Mouse (Mus musculus): ENCODE measurements around the gene Gcn1l1.

Gene Gcn1l1

DNA sequence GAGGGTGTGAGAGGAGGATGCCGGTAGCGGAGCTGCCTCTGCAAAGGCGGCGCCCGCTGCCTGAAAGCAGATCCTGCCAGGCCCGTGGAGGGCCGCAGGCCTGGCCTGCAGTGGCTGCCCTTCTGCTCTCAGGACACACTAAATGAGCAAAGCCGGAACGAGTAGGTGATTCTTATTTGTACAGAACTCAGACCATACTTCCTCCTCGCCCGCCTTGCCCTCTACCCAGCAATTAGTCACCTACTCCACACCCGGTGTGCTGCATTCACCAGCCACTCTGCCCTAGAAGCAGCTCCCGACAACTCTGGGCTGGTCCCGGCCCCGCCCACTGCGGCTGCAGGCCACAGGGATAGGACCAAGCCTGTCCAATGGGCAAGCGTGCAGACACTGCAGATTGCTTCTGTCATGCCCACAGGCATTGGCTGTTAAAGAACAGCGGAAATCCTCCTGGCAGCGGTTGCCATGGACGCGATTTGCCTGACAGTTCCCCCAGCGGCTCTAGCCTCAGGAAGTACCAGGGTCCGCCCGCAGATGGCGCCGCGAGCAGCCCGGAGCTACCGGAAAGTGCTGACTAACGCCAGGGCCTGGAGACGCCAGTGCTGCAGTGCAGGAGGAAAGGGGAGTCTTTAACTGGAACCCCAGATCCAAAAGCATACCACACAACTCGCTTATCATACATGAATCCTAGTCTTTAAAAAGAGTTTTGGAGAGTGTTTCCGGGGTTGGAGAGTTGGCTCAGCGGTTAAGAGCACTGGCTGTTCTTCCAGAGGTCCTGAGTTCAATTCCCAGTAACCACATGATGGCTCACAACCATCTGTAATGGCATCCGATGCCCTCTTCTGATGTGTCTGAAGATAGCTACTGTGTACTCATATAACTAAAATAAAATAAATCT is 87.9 kb downstream of the Gcn1l1 start:
- in situ Hi-C loops (cut with MboI, MseI) = loop anchor here (10.0 kb wide), 2 partner anchors 82 to 192 kb away; partner anchors contain the start of genes Bicdl1 and Cit

DNA sequence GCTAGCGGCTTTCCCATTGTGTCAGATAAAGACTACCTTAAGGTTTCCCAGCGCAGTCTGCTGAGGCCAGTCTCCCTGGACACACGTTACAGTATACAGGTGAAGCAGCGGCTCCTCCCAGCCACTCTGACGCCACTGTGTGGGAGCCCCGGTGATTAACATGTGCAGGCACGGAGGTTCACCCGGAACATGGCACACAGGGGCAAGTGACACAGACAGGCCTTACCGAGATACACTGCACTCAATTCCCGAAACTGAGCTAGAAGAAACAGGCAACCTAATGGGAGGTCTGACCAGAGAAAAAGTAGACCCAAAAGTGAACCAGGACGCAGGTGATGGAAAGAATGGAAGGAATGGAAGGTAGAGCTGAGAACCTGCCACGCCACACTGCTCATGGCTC is 88.7 kb downstream of the Gcn1l1 start:
- in situ Hi-C loops (cut with MboI, MseI) = loop anchor here (10.0 kb wide), 2 partner anchors 81 to 191 kb away; partner anchors contain the start of genes Bicdl1 and Cit

DNA sequence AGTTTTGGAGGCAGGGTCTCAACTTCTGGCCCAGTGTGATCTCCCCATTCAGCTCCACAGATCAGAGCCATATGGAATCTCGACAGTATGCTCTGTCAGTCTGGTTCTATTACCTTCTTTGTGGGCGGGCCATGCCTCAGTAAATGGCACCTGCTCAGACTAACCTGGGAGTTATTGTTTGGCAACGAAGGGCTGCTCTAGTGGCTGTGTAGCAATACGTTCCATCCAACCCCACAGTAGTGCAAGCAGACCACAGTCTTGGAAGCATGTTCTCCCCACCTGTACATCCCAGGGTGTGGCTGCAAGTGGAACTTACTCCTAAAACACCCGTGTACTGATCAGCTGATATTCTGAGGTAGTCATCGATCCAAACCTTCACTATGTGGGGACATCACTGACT is 91.6 kb downstream of the Gcn1l1 start:
- in situ Hi-C loops (cut with MboI, MseI) = loop anchor here (10.0 kb wide), 2 partner anchors 78 to 188 kb away; partner anchors contain the start of genes Bicdl1 and Cit

GRCm38 (mm10) chr5:115657234-115657633 is 92.2 kb downstream of the Gcn1l1 start:
- in situ Hi-C loops (cut with MboI, MseI) = loop anchor here (10.0 kb wide), 2 partner anchors 78 to 188 kb away; partner anchors contain the start of genes Bicdl1 and Cit

DNA sequence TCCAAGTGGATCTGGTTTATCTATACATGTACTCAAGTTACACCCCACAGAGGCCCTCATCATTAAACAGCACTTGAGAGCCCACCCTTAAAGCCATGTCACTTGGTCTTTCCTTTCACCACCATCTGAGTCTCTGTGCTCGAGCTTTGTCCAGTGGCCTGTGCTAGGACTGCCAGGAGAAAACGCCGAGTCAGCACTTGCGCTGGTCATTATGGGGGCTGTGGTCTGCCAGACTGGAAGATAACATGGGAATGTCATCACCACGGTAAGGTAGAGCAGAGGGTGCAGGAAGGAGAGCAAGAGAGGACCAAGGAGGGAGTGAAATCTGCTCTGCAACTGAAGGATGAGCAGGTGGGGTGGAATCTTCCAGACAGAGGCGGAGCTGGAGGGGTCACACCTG is 93.3 kb downstream of the Gcn1l1 start:
- in situ Hi-C loops (cut with MboI, MseI) = loop anchor here (10.0 kb wide), 2 partner anchors 76 to 186 kb away; partner anchors contain the start of genes Bicdl1 and Cit

DNA sequence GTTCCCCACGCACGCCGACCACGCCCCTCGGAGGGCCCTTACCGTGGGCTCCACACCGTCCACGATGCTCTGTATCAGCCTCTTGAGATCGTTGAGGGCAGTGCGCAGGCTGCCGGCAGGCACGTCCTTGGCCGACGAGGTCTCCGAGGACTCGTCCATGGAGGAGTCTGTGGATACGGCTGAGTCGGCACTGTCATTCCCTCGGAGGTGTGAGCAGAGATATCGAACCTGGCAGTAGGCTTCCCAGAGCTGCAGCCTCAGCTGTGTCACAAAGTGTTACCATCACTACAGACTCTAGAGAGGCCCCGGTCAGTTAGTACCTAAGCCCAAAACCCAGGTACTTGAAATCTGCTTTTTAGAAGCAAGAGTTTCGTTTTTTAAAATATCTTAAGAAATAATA is 97.6 kb downstream of the Gcn1l1 start:
- in situ Hi-C loops (cut with MboI, MseI) = loop anchor here (10.0 kb wide), 1 partner anchor 1648 kb away; no protein-coding TSS in a partner anchor

- in situ Hi-C loops (cut with MboI, MseI) = loop anchor here (10.0 kb wide), 1 partner anchor 1652 kb away; no protein-coding TSS in a partner anchor
Measured at GRCm38 (mm10) chr5:115666366-115667065, 101.5 kb downstream of the Gcn1l1 start.

- in situ Hi-C loops (cut with MboI, MseI) = loop anchor here (10.0 kb wide), 1 partner anchor 1652 kb away; no protein-coding TSS in a partner anchor
Measured at GRCm38 (mm10) chr5:115667210-115667609, 102.2 kb downstream of the Gcn1l1 start.

- in situ Hi-C loops (cut with MboI, MseI) = loop anchor here (10.0 kb wide), 1 partner anchor 1653 kb away; no protein-coding TSS in a partner anchor
Measured at GRCm38 (mm10) chr5:115667894-115668293, 102.8 kb downstream of the Gcn1l1 start.

DNA sequence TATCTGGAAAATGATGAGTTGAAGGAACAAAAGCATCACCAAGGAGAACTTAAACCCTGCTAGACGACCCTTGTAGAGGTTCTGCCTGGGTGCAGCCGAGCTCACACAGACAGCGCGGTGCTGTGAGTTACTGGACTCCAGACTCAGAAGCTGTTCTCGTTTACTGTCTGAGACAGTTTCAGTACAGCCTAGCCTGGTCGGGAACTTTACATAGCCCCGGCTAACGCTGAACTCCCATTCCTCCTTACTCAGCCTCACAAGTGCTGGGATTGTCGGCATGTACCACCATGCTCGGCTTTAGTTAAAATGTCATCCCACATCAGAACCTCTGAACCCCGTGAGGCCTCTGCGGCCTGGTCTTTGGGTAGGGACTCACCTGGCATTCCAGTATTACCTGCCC is 103.9 kb downstream of the Gcn1l1 start:
- in situ Hi-C loops (cut with MboI, MseI) = loop anchor here (10.0 kb wide), 1 partner anchor 1654 kb away; no protein-coding TSS in a partner anchor

DNA sequence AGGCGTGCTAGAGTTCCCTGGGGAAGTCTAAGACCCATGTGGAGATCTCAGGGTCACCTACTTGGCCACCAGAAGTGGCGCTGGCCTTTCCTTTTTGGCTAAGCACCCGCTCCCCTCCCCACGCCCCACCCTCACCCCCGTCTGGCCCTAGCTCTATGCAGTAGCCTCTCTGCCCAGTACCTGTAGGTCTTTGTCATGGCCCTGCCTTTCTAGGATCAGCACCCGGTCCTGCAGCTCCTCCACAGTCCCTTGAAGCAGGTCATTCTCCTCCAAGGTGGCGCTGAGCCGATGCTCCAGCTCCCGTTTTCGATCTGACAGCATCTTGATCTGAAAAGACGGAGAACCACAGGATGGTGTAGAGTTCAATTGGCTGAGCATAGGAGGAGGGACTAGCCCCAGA is 104.9 kb downstream of the Gcn1l1 start:
- in situ Hi-C loops (cut with MboI, MseI) = loop anchor here (10.0 kb wide), 1 partner anchor 1655 kb away; no protein-coding TSS in a partner anchor

- in situ Hi-C loops (cut with MboI, MseI) = no loop called here
Measured at GRCm38 (mm10) chr5:115670406-115670805, 105.4 kb downstream of the Gcn1l1 start.

GRCm38 (mm10) chr5:115671846-115672245 is 106.8 kb downstream of the Gcn1l1 start:
- in situ Hi-C loops (cut with MboI, MseI) = no loop called here

Data from T-helper 2 cell (primary cell).